In genomic region chr6:120674121-120674520, GRCm38 (mm10) we compare ENCODE assay signal across 9 mouse cellular contexts. TPM values are rescaled to one million over a fixed set of nuclear protein-coding genes. Genes with fewer than 3 reads are reported as not detected.
A peak's percentile ranks its signal among the peaks of the same experiment; 100 is the strongest.
DNase-seq lines count a peak whose midpoint lies in the region; ATAC-seq and TF ChIP-seq lines count a peak whose summit lies in the region.
"Had no signal": no experiment of that assay in that cellular context is flagged by ENCODE, and none has a peak within 500 bp of the region (broad histone marks: within the 10 kb centered on the region; RNA-seq: fewer than 3 reads in every experiment).

No protein-coding gene starts in this region.

- H3K9ac ChIP-seq in midbrain, embryonic 14.5 days (replicated peaks; ENCODE audit: low read length) = no peak overlapping the region
- no peak overlapping the region for H3K9ac ChIP-seq in midbrain, embryonic 16.5 days (ENCODE audit: low read depth, low read length)
- H3K9ac ChIP-seq in liver, embryonic 15.5 days = no peak overlapping the region
- H3K9ac ChIP-seq in hindbrain, embryonic 16.5 days (ENCODE audit: low read depth, low read length) = no peak overlapping the region
- H3K9ac ChIP-seq: stomach, embryonic 15.5 days had no signal

- 69% methylated on average over 5 of the region's 5 CpGs for WGBS in midbrain, embryonic 14.5 days
- 76% methylated on average over 5 of the region's 5 CpGs for WGBS in midbrain, embryonic 16.5 days
- WGBS in bone marrow, adult 2 months = 25% methylated on average over 5 of the region's 5 CpGs
- WGBS in liver, embryonic 15.5 days (ENCODE audit: insufficient replicate concordance) = 43% methylated on average over 5 of the region's 5 CpGs
- 76% methylated on average over 5 of the region's 5 CpGs for WGBS in hindbrain, embryonic 16.5 days

- no peaks in the 10 kb centered on the region for H3K4me1 ChIP-seq in midbrain, embryonic 14.5 days (ENCODE audit: control insufficient read depth, insufficient read depth, low read length)
- no peaks in the 10 kb centered on the region for H3K4me1 ChIP-seq in midbrain, embryonic 16.5 days (ENCODE audit: control insufficient read depth, insufficient read depth, low read length)
- H3K4me1 ChIP-seq in bone marrow, adult 2 months (ENCODE audit: control insufficient read depth, insufficient read depth, low read length) = no peaks in the 10 kb centered on the region
- H3K4me1 ChIP-seq in liver, embryonic 15.5 days (replicated peaks) = peaks cover 47% of the 10 kb centered on the region
- no peaks in the 10 kb centered on the region for H3K4me1 ChIP-seq in hindbrain, embryonic 16.5 days (ENCODE audit: control insufficient read depth, insufficient read depth, low read depth, low read length)
- H3K4me1 ChIP-seq: stomach, embryonic 15.5 days had no signal

- peak; percentile 4 for DNase-seq in midbrain, embryonic 14.5 days
- DNase-seq in thymus, postnatal 0 days (ENCODE audit: low spot score) = peak; percentile 26
- DNase-seq in cerebellum, adult 11-12 months = no peak
- no peak for DNase-seq in cerebellum, postnatal 36 days

- no peak overlapping the region for H3K4me2 ChIP-seq in midbrain, embryonic 14.5 days (ENCODE audit: low read length)
- no peak overlapping the region for H3K4me2 ChIP-seq in midbrain, embryonic 16.5 days (ENCODE audit: low read length)
- H3K4me2 ChIP-seq in liver, embryonic 15.5 days = no peak overlapping the region
- H3K4me2 ChIP-seq in hindbrain, embryonic 16.5 days (ENCODE audit: low read length) = no peak overlapping the region
- H3K4me2 ChIP-seq: stomach, embryonic 15.5 days had no signal

- no peaks in the 10 kb centered on the region for H3K27me3 ChIP-seq in midbrain, embryonic 14.5 days (ENCODE audit: control insufficient read depth, insufficient read depth, low read length)
- no peaks in the 10 kb centered on the region for H3K27me3 ChIP-seq in midbrain, embryonic 16.5 days (ENCODE audit: control insufficient read depth, insufficient read depth, low read depth, low read length)
- H3K27me3 ChIP-seq in liver, embryonic 15.5 days = no peaks in the 10 kb centered on the region
- no peaks in the 10 kb centered on the region for H3K27me3 ChIP-seq in hindbrain, embryonic 16.5 days (replicated peaks; ENCODE audit: control insufficient read depth, insufficient read depth, low read length)
- H3K27me3 ChIP-seq: stomach, embryonic 15.5 days had no signal

- no peaks in the 10 kb centered on the region for H3K36me3 ChIP-seq in midbrain, embryonic 14.5 days (ENCODE audit: control insufficient read depth, insufficient read depth, low read length)
- no peaks in the 10 kb centered on the region for H3K36me3 ChIP-seq in midbrain, embryonic 16.5 days (ENCODE audit: control insufficient read depth, insufficient read depth, low read length)
- H3K36me3 ChIP-seq in liver, embryonic 15.5 days (replicated peaks) = no peaks in the 10 kb centered on the region
- no peaks in the 10 kb centered on the region for H3K36me3 ChIP-seq in hindbrain, embryonic 16.5 days (ENCODE audit: control insufficient read depth, insufficient read depth, low read length)
- H3K36me3 ChIP-seq: stomach, embryonic 15.5 days had no signal

- H3K4me3 ChIP-seq in midbrain, embryonic 14.5 days (replicated peaks; ENCODE audit: low read depth, low read length) = no peak overlapping the region
- no peak overlapping the region for H3K4me3 ChIP-seq in midbrain, embryonic 16.5 days (ENCODE audit: low read depth, low read length)
- no peak overlapping the region for H3K4me3 ChIP-seq in bone marrow, adult 2 months (replicated peaks; ENCODE audit: control insufficient read depth, low read depth, low read length)
- no peak overlapping the region for H3K4me3 ChIP-seq in liver, embryonic 15.5 days (replicated peaks)
- H3K4me3 ChIP-seq in hindbrain, embryonic 16.5 days (ENCODE audit: low read length) = no peak overlapping the region
- H3K4me3 ChIP-seq: stomach, embryonic 15.5 days had no signal

- ATAC-seq in midbrain, embryonic 14.5 days (ENCODE audit: low FRiP score, low TSS enrichment) = no peak
- ATAC-seq in midbrain, embryonic 16.5 days = no peak
- ATAC-seq in liver, embryonic 15.5 days (ENCODE audit: insufficient read depth) = peak; percentile 52; the same call in 1 of the 2 replicates
- no peak for ATAC-seq in hindbrain, embryonic 16.5 days

- no peak for TF ChIP-seq POLR2A in bone marrow, adult 2 months (IDR thresholded peaks at IDR 0.05; ENCODE audit: borderline replicate concordance, control insufficient read depth, low read depth, low read length)

- TF ChIP-seq CTCF in bone marrow, adult 2 months (IDR thresholded peaks at IDR 0.05; ENCODE audit: control insufficient read depth, insufficient read depth, low read length) = peak; percentile 60; the same call in 1 of the 2 replicates

- H3K9me3 ChIP-seq in midbrain, embryonic 14.5 days (ENCODE audit: control insufficient read depth, low read length) = no peaks in the 10 kb centered on the region
- no peaks in the 10 kb centered on the region for H3K9me3 ChIP-seq in midbrain, embryonic 16.5 days (replicated peaks; ENCODE audit: control insufficient read depth, low read length, poor library complexity, severe bottlenecking)
- H3K9me3 ChIP-seq in liver, embryonic 15.5 days (replicated peaks) = no peaks in the 10 kb centered on the region
- no peaks in the 10 kb centered on the region for H3K9me3 ChIP-seq in hindbrain, embryonic 16.5 days (ENCODE audit: control insufficient read depth, low read length)
- H3K9me3 ChIP-seq: stomach, embryonic 15.5 days had no signal

- no peak overlapping the region for H3K27ac ChIP-seq in midbrain, embryonic 14.5 days (replicated peaks; ENCODE audit: low read depth, low read length)
- H3K27ac ChIP-seq in midbrain, embryonic 16.5 days (ENCODE audit: low read length) = no peak overlapping the region
- H3K27ac ChIP-seq in bone marrow, adult 2 months (ENCODE audit: control insufficient read depth, insufficient read depth, low read depth, low read length, poor library complexity) = no peak overlapping the region
- no peak overlapping the region for H3K27ac ChIP-seq in liver, embryonic 15.5 days (replicated peaks)
- H3K27ac ChIP-seq in hindbrain, embryonic 16.5 days (ENCODE audit: low read depth, low read length) = no peak overlapping the region
- H3K27ac ChIP-seq: stomach, embryonic 15.5 days had no signal

RNA-seq across cellular contexts. Expression of gene Cecr2, which starts 8.0 kb away (rescaled TPM):
- 3.8 and 5.2 TPM in 2 replicates for polyA plus RNA-seq in midbrain, embryonic 14.5 days (2014; fragmentation: Nextera tagmentation; extraction: Ambion mirVana)
- polyA plus RNA-seq in midbrain, embryonic 16.5 days (2015; fragmentation: Nextera tagmentation; extraction: Ambion mirVana) = 1.3 and 1.6 TPM in 2 replicates
- polyA plus RNA-seq in bone marrow, adult 2 months (2011; ENCODE audit: insufficient read depth, insufficient read length, low replicate concordance, missing spikeins) = 28.7 and 49.8 TPM in 2 replicates
- 6.6 TPM in 2 replicates for polyA plus RNA-seq in liver, embryonic 15.5 days (2015; fragmentation: Nextera tagmentation; extraction: Ambion mirVana)
- polyA plus RNA-seq in thymus, postnatal 0 days (2015; fragmentation: Nextera tagmentation; extraction: Ambion mirVana) = 0.68 and 0.75 TPM in 2 replicates
- 1.8 and 2.0 TPM in 2 replicates for polyA plus RNA-seq in hindbrain, embryonic 16.5 days (2015; fragmentation: Nextera tagmentation; extraction: Ambion mirVana)

Comparison
In these comparisons a context has a peak if more than half of its experiments do, and no peak if none do; other contexts are left out.
1. DNase-seq: peak in midbrain, embryonic 14.5 days (single experiment) and thymus, postnatal 0 days (single experiment); none in cerebellum, adult 11-12 months (single experiment) and cerebellum, postnatal 36 days (0 of 2).